Mouse (Mus musculus) C2C12 (cell line): ENCODE results near the gene Shbg. TPM values are rescaled to one million over a fixed set of nuclear protein-coding genes. Genes with fewer than 3 reads are reported as not detected.

Experiments
- H3K27me3 ChIP-seq: one replicate; pipeline ENCODE4 v1.6.1; 2011; ENCODE audit not compliant: control insufficient read depth, insufficient read depth, insufficient read length
- H3K36me3 ChIP-seq: one replicate; pipeline ENCODE4 v1.6.1; 2011; ENCODE audit not compliant: control insufficient read depth, insufficient read depth
- H3K4me3 ChIP-seq: one replicate; pipeline ENCODE4 v1.5.1; 2011; ENCODE audit warnings: mild to moderate bottlenecking, control low read depth; ENCODE audit not compliant: poor library complexity, insufficient read depth, severe bottlenecking
- H3K79me2 ChIP-seq: one replicate; pipeline ENCODE4 v1.6.1; 2011; ENCODE audit not compliant: control insufficient read depth, insufficient read depth
- H3K79me3 ChIP-seq: one replicate; pipeline ENCODE4 v1.6.1; 2011; ENCODE audit warnings: low read depth, control low read depth
- H3ac ChIP-seq: one replicate; pipeline ENCODE3; 2011; ENCODE audit warnings: low read depth; ENCODE audit not compliant: control insufficient read depth, insufficient read length
- CEBPB ChIP-seq: IDR thresholded peaks from one replicate; pipeline ENCODE4 v1.6.1; 2011; ENCODE audit warnings: low read depth, mild to moderate bottlenecking, control low read depth, moderate library complexity
- CTCF ChIP-seq: IDR thresholded peaks from one replicate; pipeline ENCODE4 v1.5.1; 2011; ENCODE audit not compliant: control insufficient read depth, insufficient read depth, insufficient read length
- FOSL1 ChIP-seq: IDR thresholded peaks from one replicate; pipeline ENCODE4 v1.8.0; 2011; ENCODE audit warnings: mild to moderate bottlenecking, low read length; ENCODE audit not compliant: poor library complexity, insufficient read depth, severe bottlenecking
- MAX ChIP-seq: IDR thresholded peaks from one replicate; pipeline ENCODE4 v1.6.1; 2011; ENCODE audit warnings: mild to moderate bottlenecking, control low read depth
- MYOD1 ChIP-seq: IDR thresholded peaks from one replicate; pipeline ENCODE4 v1.6.1; 2011; ENCODE audit warnings: low read depth; ENCODE audit not compliant: control insufficient read depth, insufficient read length
- MYOG ChIP-seq: IDR thresholded peaks from one replicate; pipeline ENCODE4 v1.6.1; 2011; ENCODE audit not compliant: control insufficient read depth, insufficient read length; ENCODE audit errors: extremely low read depth
- USF1 ChIP-seq: IDR thresholded peaks from one replicate; pipeline ENCODE4 v1.6.1; 2011; ENCODE audit warnings: low read depth, mild to moderate bottlenecking, control low read depth, moderate library complexity
- polyA plus RNA-seq: library from polyadenylated mRNA; unstranded; fragments of >200 nt; fragmentation: generic; extraction: Trizol; gene quantifications from one replicate; pipeline ENCODE4 v1.2.1, GENCODE M21; 2012; ENCODE audit warnings: missing spikeins

Gene Shbg
- polyA plus RNA-seq, 1 experiment, result 0.18 TPM

- no peaks in the 10 kb centered on the region for H3K79me3 ChIP-seq
- no peak overlapping the region for H3K4me3 ChIP-seq
- no peaks in the 10 kb centered on the region for H3K79me2 ChIP-seq
- no peak for TF ChIP-seq MYOG
- TF ChIP-seq MYOD1, result no peak
- no peak for TF ChIP-seq MAX
- TF ChIP-seq CEBPB, result no peak
- TF ChIP-seq CTCF, result no peak
- TF ChIP-seq USF1, result no peak
- TF ChIP-seq FOSL1, result no peak
- H3K27me3 ChIP-seq, result peaks cover 14% of the 10 kb centered on the region
- H3ac ChIP-seq, result no peak overlapping the region
- H3K36me3 ChIP-seq, result no peaks in the 10 kb centered on the region
Measured at GRCm38 (mm10) chr11:69599436-69599835, 18.3 kb downstream of the Shbg start.

GRCm38 (mm10) chr11:69594853-69595252 is 22.9 kb downstream of the Shbg start:
- peaks cover 42% of the 10 kb centered on the region for H3K36me3 ChIP-seq
- H3K79me3 ChIP-seq, result no peaks in the 10 kb centered on the region
- H3K4me3 ChIP-seq, result no peak overlapping the region
- TF ChIP-seq MYOG (no peak), CTCF (no peak), MYOD1 (no peak), FOSL1 (no peak), USF1 (no peak), CEBPB (no peak), MAX (no peak)
- no peaks in the 10 kb centered on the region for H3K27me3 ChIP-seq
- no peak overlapping the region for H3ac ChIP-seq
- no peaks in the 10 kb centered on the region for H3K79me2 ChIP-seq

- H3K36me3 ChIP-seq, result peaks cover 62% of the 10 kb centered on the region
- H3K4me3 ChIP-seq, result no peak overlapping the region
- no peak overlapping the region for H3ac ChIP-seq
- no peaks in the 10 kb centered on the region for H3K79me3 ChIP-seq
- no peaks in the 10 kb centered on the region for H3K79me2 ChIP-seq
- H3K27me3 ChIP-seq, result no peaks in the 10 kb centered on the region
- no peak for TF ChIP-seq MAX
- TF ChIP-seq CTCF, result no peak
- no peak for TF ChIP-seq MYOD1
- no peak for TF ChIP-seq CEBPB
- no peak for TF ChIP-seq FOSL1
- TF ChIP-seq USF1, result no peak
- no peak for TF ChIP-seq MYOG
Measured at GRCm38 (mm10) chr11:69592799-69593198, 24.9 kb downstream of the Shbg start.

GRCm38 (mm10) chr11:69591899-69592637 is 25.6 kb downstream of the Shbg start:
- Histone ChIP-seq H3K79me3 (no peaks in the 10 kb centered on the region), H3K4me3 (no peak overlapping the region), H3K36me3 (peaks cover 70% of the 10 kb centered on the region), H3K79me2 (peaks cover 6% of the 10 kb centered on the region), H3K27me3 (no peaks in the 10 kb centered on the region), H3ac (no peak overlapping the region)
- TF ChIP-seq USF1 (no peak), CTCF (no peak), CEBPB (no peak), FOSL1 (no peak), MYOD1 (no peak)

- Histone ChIP-seq H3K79me2 (peaks cover 13% of the 10 kb centered on the region), H3K4me3 (no peak overlapping the region), H3K36me3 (peaks cover 75% of the 10 kb centered on the region), H3K27me3 (no peaks in the 10 kb centered on the region), H3ac (no peak overlapping the region), H3K79me3 (peaks cover 4% of the 10 kb centered on the region)
- TF ChIP-seq MAX (no peak), MYOG (no peak), CEBPB (no peak), MYOD1 (no peak)
Measured at GRCm38 (mm10) chr11:69591424-69591823, 26.3 kb downstream of the Shbg start.

GRCm38 (mm10) chr11:69590622-69591021 is 27.1 kb downstream of the Shbg start:
- Histone ChIP-seq H3ac (no peak overlapping the region), H3K79me3 (peaks cover 12% of the 10 kb centered on the region), H3K27me3 (no peaks in the 10 kb centered on the region), H3K36me3 (peaks cover 83% of the 10 kb centered on the region), H3K79me2 (peaks cover 21% of the 10 kb centered on the region), H3K4me3 (no peak overlapping the region)
- TF ChIP-seq CEBPB (no peak), USF1 (no peak), CTCF (no peak), MYOD1 (no peak), FOSL1 (no peak), MAX (no peak), MYOG (no peak)
